Mouse (Mus musculus) right cerebral cortex, postnatal 14 days (tissue): ENCODE measurements around the gene Tigar.

Source experiments
- DNase-seq: peaks from one replicate; pipeline ENCODE4 v3.0.0; 2022

Tigar gene

DNA sequence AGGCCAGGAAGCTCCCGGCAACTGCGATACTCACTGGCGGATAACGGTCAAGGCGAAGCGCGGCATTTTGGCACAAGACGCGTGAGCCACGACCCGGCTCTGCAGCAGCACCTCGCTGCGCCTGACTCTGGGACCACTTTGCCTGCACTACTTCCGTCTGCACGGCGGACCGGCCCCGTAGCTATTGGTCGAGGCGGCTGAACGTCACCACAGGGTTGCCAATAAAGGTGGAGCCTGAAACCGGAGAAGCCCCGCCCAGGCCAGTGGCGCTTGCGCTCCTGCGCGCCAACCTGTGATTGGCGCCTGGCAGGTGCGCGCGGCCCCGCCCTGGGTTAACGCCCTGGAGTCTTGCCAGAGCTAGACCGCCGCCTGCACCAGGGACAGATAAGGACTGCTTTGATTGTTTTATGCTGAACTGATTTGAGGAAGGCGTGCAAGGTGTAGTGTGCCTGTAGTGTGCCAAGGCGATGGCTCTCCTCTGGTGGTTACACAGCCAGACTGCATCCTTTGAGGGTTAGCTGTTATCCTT, at the start of gene Tigar:
TSS of gene Tigar (minus strand) at position 156 of the 529 bp plus-strand sequence.
- peak; percentile 91 for DNase-seq

DNA sequence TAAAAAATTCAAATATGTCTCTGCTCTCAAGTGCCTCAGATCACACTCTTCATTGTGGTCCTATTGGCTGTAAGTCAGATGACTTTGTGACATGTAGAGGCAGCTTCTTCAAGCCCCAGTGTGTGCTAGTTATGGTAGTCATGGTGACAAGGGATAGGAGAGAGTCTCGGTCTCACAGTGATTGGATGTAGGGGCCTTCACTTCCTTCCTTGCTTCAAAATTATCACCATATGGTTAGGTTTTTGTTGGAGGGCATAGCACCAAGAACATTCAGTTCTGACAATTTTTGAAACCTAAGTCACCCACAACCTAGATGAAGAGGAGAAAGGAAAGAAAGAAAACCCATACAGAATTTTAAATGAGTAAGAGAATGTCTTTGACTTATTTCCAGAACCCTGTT, 48.0 kb upstream of the Tigar start:
- DNase-seq, result no peak

DNA sequence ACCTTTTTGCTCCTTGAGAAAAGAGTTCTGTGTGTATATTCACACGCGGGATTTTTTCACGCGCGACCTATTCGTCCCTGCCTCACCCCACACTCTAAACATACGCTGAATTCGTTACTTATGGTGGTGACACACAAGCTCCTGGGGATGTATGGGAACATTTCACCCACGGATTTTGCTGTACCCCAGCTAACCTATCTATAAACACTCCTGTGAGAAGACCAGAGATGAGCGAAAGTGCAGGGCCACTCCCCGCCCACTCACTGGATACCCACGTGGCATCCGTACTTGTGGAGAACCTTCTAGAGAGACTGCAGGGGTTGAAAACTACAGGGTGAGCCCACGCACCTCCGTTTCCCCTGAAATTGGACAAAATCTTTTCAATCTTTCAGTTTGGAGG, 46.1 kb upstream of the Tigar start:
- DNase-seq, result no peak

GRCm38 (mm10) chr6:127154708-127155268, 45.4 kb upstream of the Tigar start:
- DNase-seq, result peak; percentile 37

GRCm38 (mm10) chr6:127153972-127154707, 44.8 kb upstream of the Tigar start:
- DNase-seq, result no peak

GRCm38 (mm10) chr6:127153296-127153800, 44.0 kb upstream of the Tigar start:
- no peak for DNase-seq

DNA sequence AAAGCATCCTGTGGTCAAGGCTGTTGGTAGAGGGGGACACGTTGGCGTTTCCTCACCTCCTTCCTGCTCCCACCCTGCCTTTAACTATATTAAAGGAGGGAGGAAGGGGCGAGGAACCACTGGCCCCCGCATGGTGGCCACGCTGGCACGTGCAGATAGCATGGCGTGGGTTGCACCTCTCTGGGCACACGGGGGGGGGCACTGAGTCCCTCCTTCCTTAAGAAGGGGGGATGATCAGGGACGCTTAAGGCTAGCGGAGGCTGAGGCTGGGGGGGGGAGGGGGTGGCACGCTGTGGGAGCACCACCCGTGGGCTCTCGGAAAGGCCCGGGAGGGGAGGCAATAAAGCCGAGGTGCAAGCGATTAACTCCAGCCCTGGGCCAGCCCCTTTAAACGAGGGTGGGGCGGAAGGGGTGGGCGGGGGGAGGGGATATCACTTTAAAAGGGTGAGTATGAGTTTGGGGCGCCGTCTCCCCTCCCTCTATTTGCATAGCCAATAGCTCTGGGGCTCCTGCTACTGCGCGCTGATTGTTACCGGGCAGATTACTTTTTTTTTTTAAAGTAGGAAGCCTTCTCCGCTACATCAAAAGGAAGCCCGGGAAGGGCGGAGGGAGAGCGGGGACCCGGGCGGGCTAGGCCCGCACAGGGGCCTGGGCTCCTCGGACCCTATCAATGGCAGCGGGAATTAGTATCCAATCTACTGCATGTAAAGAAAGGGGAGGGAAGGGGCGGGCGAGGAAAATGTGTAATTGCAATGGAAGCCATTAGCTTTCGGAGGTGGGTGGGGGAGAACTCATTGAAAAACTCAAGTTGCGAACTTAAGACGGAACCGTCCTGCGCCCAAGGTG, 43.0 kb upstream of the Tigar start, which contains the start of gene Ccnd2:
TSS of gene Ccnd2 (minus strand) at position 88 of the 846 bp plus-strand sequence.
- peak; percentile 55 for DNase-seq

DNA sequence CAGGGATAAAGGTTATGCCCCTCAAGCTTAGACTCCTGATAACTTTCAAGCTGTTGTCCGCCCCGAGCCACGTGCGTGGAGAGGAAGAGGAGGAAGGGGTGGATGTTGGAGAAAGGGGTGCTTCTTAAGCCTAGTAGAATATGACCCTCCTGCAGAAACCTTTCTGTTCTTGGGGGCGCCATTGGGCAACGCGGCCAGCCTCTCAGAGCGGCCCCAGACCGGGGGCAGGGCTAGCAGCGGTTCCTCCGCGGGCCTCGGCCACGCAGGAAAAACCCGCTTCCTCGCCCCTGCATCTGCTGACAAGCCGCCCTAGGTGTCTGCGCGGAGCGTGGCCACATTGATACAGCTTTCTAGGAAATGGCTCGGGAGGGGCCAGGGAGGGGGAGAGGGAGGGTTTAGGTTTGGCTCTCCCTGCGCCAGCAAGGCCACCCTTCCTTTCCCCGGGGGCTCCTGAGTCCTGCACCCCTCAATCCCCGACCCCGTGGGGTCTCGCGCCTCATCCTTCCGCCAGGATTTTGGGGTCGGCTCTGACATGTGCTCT, 42.3 kb upstream of the Tigar start:
- DNase-seq, result peak; percentile 43

- peak; percentile 68 for DNase-seq
Observed at GRCm38 (mm10) chr6:127150663-127151564, 41.6 kb upstream of the Tigar start.

GRCm38 (mm10) chr6:127149944-127150662, 40.7 kb upstream of the Tigar start:
- DNase-seq, result peak; percentile 32

- DNase-seq, result no peak
Observed at GRCm38 (mm10) chr6:127149303-127149943, 40.1 kb upstream of the Tigar start.

DNA sequence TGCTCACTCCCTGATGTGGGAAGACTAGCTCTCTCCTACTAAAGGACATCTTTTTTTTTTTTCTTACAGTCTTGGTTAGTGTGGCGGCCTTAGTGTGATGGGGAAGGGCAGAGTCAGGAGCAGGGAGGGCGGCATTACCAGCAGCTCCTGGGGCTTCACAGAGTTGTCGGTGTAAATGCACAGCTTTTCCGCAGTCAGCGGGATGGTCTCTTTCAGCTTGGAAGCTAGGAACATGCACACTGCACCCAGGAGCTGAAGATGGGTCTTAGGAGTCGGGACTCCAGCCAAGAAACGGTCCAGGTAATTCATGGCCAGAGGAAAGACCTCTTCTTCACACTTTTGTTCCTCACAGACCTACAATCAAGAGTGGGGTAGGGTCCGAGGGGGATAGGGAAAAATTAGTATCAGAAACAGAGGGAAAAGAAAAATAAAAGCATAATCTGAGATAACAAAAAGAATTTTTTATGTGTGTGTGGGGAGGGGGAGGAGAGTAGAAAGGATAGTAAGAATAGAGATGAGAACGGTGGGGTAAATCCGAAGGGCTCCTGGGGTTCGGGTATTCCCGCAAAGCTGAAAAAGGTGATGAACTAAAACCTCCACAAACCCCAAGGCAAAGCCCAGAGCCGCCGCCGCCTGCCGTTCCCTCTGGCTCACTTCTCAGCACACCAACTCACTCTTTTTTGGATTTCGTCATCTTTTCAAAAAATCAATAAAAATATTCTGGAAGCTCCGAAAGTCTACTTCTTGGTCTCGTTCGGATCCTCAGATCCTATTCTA, 39.4 kb upstream of the Tigar start:
- peak; percentile 34 for DNase-seq

DNA sequence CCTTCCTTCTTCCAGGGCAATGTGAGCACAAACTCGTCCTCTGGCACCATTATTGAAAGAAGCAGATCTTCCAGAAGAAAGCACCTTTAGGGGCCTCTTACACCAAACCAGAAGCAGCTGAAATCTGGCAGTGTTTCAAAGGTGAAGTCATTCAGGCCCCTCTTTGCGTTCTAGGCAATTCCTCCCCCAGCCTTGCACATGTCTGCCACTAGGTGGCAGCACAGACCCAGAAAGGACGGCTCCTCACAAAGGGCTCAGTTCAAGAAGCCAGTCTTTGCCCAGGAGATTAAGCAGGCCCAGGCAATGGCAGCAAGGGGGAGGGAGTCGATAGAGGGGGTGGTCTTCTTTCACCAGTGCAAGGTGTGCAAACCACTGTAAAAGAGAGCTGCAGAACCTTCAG, 38.3 kb upstream of the Tigar start:
- DNase-seq, result peak; percentile 82

- DNase-seq, result no peak
Observed at GRCm38 (mm10) chr6:127146322-127146947, 37.1 kb upstream of the Tigar start.

- no peak for DNase-seq
Observed at GRCm38 (mm10) chr6:127145464-127146190, 36.3 kb upstream of the Tigar start.

GRCm38 (mm10) chr6:127143576-127144288, 34.4 kb upstream of the Tigar start:
- no peak for DNase-seq

DNA sequence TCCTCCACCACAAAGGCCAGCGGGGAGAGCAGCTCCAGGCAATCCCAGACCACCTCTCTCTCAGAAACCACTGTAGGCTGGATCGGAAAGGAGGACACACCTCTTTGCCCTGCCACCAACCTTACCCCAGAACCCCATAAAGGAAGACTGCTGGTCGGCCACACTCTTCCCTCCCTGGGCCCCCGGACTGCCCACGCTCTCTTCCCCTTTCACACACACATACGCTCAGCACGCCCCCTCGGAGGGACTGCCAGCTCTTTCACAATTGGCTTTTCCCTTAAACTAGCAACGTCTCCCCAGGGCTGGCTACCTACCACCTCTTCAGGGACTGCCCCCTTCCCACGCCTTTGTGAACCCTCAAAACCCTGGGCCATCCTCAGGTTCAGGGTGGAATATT, 33.8 kb upstream of the Tigar start:
- DNase-seq, result no peak
